Mouse (Mus musculus) neural tube, embryonic 10.5 days (tissue): ENCODE data around the gene Dnttip1.
"Not testable (repeated sequence)": the region's sequence is repeated elsewhere in the genome, so short reads cannot be mapped to it uniquely, and the experiment has no call there.

ENCODE experiments used
- DNase-seq: peaks from one replicate; pipeline ENCODE4 v3.0.0-alpha.2; 2017; ENCODE audit warnings: low spot score; ENCODE audit errors: extremely low spot score

Gene Dnttip1

GRCm38 (mm10) chr2:164779481-164780086 is 33.8 kb downstream of the Dnttip1 start, which contains the start of gene Tnnc2:
Gene Tnnc2, minus strand, starts transcription at chr2:164779967.
- no peak for DNase-seq

DNA sequence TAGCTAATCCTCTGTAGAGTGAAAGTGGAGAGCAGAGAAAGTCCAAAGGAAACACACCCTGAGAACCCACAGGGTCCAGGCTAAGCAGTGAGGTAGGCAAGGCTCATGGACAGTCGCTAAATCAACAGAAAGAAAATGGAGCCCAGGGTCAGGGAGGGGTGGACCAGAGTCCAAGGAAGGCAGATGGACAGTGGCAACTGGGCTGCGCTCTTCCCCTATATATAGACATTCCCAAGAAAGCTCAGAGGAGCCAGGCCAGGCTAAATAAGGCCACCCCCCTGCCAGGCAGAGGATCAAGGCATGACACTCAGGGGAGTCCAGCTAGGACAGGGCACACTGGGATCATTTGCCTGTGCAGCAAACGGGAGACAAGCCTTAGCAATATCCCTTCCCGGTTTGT is 36.1 kb downstream of the Dnttip1 start:
- DNase-seq, result no peak

- no peak for DNase-seq
These were observed 38.3 kb downstream of the Dnttip1 start for GRCm38 (mm10) chr2:164783926-164784581.

DNA sequence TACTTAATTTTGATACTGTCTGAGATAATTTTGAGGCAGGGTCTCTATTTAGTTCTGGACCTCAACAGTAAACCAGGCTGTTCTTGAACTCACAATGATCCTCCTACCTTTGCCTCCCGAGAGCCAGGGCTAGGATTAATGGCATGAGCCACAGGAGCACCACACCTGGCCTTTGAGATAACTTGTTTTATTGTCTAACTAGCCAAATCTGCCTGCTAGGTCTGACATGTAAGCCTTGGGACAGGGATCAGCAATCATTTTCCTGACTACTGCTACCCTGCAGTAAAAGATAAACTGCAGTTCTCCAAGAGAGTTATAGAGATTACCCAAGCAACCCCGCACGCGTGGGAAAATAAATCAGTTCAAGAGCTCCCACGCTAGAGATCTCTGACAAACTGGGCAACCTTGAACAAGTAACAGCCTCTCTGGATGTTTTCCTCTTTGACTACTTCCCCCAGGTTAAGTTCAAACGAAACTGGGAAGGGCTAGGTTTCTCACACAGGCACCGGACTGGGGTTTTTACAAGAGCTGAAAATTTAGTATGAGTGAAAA is 39.2 kb downstream of the Dnttip1 start:
- no peak for DNase-seq

DNA sequence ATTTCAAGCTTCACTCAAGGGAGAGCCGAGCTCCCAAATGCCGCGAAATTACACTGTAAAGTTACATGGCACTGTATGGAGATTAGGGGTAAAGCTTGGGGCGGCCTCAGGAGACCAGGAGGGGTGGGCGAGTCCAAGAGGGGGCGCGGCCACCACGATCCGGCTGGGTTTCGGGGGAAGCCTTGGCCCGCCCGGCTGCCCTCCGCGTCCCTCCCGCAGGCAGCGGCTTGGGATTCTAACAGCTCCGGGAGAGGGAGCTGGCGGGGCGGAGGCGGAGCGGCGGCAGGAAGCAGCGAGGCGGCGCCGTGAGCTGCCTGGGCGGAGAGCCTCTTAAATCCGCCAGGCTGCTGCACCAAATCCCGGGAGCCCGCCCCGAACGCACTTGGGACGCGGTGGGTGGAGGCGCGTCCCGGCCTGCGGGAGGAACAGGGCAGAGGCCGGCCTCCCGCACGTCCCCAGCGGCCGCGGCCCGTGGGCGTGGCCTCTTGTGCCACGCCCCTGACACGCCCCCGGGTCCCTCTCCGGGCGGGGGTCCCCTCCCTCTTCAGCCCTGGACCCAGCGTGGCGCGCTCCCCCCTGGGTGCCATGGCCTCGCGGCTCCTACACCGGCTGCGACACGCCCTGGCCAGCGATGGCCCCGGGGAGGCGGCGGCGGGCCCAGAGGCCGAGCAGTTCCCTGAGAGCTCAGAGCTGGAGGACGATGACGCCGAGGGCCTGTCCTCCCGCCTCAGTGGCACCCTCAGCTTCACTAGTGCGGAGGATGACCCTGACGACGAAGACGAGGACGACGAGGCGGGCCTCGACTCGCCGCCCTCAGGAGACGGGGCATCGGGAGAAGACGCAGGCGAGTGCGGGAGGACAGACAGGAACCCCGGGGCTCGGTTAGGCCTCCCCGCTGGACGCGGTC is 40.0 kb downstream of the Dnttip1 start, which contains the start of gene Snx21:
TSS of gene Snx21 (plus strand) at position 343 of the 907 bp plus-strand sequence.
- DNase-seq, result peak; percentile 91

GRCm38 (mm10) chr2:164786388-164786885 is 40.7 kb downstream of the Dnttip1 start:
- DNase-seq, result no peak

- no peak for DNase-seq
These were observed 41.2 kb downstream of the Dnttip1 start for GRCm38 (mm10) chr2:164787032-164787431.

GRCm38 (mm10) chr2:164787779-164788178 is 42.0 kb downstream of the Dnttip1 start:
- DNase-seq, result no peak

GRCm38 (mm10) chr2:164788411-164788810 is 42.6 kb downstream of the Dnttip1 start:
- DNase-seq, result no peak

- DNase-seq, result no peak
These were observed 44.7 kb downstream of the Dnttip1 start for GRCm38 (mm10) chr2:164790451-164790850.

DNA sequence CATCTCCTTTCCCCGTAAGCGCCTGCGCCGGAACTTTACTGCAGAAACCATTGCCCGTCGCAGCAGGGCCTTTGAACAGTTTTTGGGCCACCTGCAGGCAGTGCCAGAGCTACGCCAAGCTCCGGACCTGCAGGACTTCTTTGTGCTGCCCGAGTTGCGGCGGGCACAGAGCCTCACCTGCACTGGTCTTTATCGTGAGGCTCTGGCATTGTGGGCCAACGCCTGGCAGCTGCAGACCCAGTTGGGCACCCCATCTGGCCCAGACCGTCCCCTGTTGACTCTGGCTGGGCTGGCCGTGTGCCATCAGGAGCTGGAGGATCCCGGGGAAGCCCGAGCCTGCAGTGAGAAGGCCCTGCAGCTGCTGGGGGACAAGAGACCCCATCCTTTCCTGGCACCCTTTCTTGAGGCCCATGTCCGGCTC is 46.1 kb downstream of the Dnttip1 start:
- DNase-seq, result no peak

GRCm38 (mm10) chr2:164792400-164793190 is 46.8 kb downstream of the Dnttip1 start:
- no peak for DNase-seq

DNA sequence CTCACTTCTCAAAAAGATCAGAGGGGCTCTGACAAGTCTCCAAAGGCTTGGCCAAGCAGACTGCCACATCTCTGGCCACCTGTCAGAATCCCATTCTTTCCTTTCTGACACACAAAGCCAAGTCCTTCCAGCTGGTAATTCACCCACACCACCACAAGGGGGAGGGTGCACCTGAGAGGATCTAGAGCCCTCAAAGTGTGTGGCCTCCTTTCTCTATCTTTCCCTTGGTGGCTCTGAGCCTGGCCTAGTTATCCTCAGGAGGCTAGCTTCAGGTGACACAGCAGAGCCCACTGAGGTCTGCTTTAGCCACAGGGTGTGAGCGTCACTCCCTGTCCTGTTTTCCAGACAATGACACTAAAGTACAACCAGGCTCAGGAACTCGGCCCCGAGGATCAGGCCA is 47.5 kb downstream of the Dnttip1 start:
- peak; percentile 45 for DNase-seq

DNA sequence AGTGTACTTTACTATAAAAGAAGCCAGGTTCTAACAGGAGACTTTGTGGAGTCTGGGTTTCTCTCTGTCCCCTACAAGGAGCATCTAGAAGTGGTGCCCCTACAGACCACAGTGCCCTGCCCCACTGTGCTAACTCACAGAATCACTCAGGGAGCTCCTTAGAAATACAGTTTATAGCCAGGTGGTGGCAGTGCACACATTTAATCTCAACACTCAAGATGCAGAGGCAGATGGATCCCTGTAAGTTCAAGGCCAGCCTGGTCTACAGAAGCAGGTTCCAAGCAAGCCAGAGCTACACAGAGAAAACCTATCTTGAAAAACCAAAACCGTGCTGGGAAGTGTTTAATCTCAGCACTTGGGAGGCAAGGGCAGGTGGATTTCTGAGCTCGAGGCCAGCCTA is 48.0 kb downstream of the Dnttip1 start:
- DNase-seq, result no peak

GRCm38 (mm10) chr2:164794293-164794692 is 48.5 kb downstream of the Dnttip1 start:
- peak; percentile 69 for DNase-seq

DNA sequence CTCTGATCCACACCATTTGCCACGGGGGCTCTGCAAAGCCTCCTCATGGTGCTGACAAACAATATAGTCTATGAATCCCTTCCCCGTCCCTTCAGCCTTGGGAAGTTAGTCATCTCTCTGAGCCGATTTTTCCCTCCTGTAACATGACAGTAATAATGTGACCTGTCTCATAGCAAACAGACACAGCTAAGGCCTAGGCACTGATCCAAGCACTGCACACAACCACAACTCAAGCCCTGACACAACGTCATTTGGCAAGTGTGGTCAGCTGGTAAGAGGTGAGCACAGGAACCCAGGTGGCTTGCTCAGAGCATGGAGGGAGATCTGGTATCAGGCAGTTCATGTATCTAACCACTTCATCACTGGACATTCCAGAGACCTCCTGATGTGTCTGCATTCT is 50.1 kb downstream of the Dnttip1 start:
- DNase-seq, result no peak

GRCm38 (mm10) chr2:164798554-164798953 is 52.8 kb downstream of the Dnttip1 start:
- not testable (repeated sequence) for DNase-seq

DNA sequence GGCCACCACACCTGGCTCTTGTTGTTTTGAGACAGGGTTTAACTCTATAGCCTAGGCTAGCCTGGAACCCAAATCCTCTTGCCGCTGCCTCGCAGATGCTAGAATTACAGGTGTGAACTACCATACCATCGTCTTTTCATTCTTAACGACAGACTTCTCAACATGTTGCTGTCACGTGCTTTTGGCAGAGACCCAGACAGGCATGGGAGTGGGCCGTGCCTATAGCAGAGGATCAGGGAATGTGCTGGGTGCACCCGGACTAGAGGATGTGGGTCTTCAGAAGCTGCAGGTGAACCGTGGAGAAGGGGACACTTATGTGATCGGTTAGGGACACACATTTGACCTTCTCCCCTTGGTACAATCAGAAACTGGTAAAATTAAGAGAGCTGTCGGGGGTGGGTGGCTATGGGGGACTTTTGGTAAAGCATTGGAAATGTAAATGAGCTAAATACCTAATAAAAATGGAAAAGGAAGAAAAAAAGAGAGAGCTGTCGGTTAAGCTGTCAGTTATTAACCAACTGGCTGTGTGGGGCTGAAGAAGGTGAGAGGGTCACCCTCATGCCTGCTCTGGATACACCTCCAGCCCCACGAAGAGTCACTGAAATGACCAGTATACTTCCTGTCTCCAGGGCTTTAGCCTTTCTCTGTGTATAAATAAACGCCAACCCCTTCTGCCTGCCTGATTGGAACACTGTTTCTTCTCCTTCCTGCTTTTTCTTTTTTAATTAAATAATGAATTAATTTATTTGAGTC is 54.6 kb downstream of the Dnttip1 start:
- no peak for DNase-seq

DNA sequence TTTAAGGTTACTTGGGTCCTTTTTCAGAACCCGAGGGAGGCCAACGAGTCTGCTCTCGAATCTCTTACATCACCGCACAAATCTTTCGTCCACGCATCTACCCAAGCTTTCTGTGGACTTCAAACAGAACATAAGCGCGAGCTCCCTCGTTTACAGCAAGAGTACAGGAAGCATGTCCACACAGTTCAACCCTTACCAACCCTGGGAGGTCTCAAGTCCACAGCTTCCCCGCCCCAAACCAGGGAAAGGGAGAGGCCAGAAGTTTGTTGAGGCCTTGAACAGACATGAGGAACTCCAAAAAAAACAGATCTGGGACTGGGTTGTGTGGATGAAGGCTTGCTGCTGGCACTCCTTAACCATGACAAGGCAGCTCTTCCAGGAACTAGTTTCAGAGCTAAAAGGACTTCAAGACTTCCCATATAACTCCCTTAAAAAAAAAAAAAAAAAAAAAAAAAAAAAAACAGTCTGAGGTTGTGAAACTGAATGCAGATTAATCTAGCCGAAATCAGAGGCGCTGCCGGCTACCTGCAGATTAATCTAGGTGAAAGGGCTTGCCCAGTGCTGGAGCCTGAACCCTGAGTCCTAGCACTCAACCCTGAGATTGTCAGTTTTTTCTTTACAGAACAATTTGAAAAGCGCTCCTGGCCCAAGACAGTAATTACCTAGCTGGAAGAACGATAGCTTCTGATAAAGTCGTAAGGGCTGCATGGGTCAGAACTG is 57.6 kb downstream of the Dnttip1 start:
- no peak for DNase-seq
